Mouse (Mus musculus) CH12.LX (cell line): ENCODE results near the gene Ndufb5.

Experiments
- CHD2 ChIP-seq: IDR thresholded peaks from 2 replicates; pipeline ENCODE4 v1.6.1; 2011; ENCODE audit warnings: low read length, improper control_type of control experiment
- MXI1 ChIP-seq: IDR thresholded peaks from 2 replicates; pipeline ENCODE4 v1.6.1; 2011; ENCODE audit warnings: mild to moderate bottlenecking, low read depth, low read length, improper control_type of control experiment
- MYC ChIP-seq: IDR thresholded peaks from 2 replicates; pipeline ENCODE4 v1.6.1; 2011; ENCODE audit warnings: low read depth, mild to moderate bottlenecking, improper control_type of control experiment, low read length
- POLR2A ChIP-seq: IDR thresholded peaks from 2 replicates; pipeline ENCODE4 v1.6.1; 2011; ENCODE audit warnings: low read depth, mild to moderate bottlenecking, improper control_type of control experiment, low read length
- SIN3A ChIP-seq: IDR thresholded peaks from 2 replicates; pipeline ENCODE4 v1.6.1; 2012; ENCODE audit warnings: low read length, improper control_type of control experiment, inconsistent platforms

- TF ChIP-seq MXI1, result no peak
- no peak for TF ChIP-seq SIN3A
- no peak for TF ChIP-seq POLR2A
- no peak for TF ChIP-seq CHD2
- TF ChIP-seq MYC, result no peak
These were observed 13.2 kb downstream of the Ndufb5 start for GRCm38 (mm10) chr3:32749820-32750579.
